Mouse (Mus musculus): ENCODE results near the gene Gm10198. TPM values are rescaled to one million over a fixed set of nuclear protein-coding genes. Genes with fewer than 3 reads are reported as not detected.

Gene Gm10198
- not detected in 2 replicates for polyA plus RNA-seq (2014; fragmentation: Nextera tagmentation; extraction: Ambion mirVana)

GRCm38 (mm10) chr13:111592485-111592884, at the start of gene Gm10198:
Gm10198 (plus strand) TSS chr13:111592785.
- no peaks in the 10 kb centered on the region for H3K36me3 ChIP-seq (ENCODE audit: control insufficient read depth, insufficient read depth, low read length)
- DNase-seq (ENCODE audit: low spot score) (no peak), ATAC-seq (replicated peaks; ENCODE audit: low FRiP score) (no peak)
- H3K4me3 ChIP-seq (ENCODE audit: low read depth, low read length), result no peak within 1 kb of the TSS
- H3K4me1 ChIP-seq (replicated peaks; ENCODE audit: control insufficient read depth, insufficient read depth, low read length), result no peaks in the 10 kb centered on the region
- no peak within 1 kb of the TSS for H3K27ac ChIP-seq (ENCODE audit: low read depth, low read length)
- H3K9me3 ChIP-seq (ENCODE audit: control insufficient read depth, low read length), result no peaks in the 10 kb centered on the region
- no peak within 1 kb of the TSS for H3K9ac ChIP-seq (ENCODE audit: low read length)
- H3K4me2 ChIP-seq (ENCODE audit: low read depth, low read length, severe bottlenecking), result no peak within 1 kb of the TSS
- no peaks in the 10 kb centered on the region for H3K27me3 ChIP-seq (ENCODE audit: control insufficient read depth, insufficient read depth, low read length)

- H3K27ac ChIP-seq (ENCODE audit: low read depth, low read length), result no peak overlapping the region
- no peak overlapping the region for H3K4me2 ChIP-seq (ENCODE audit: low read depth, low read length, severe bottlenecking)
- H3K36me3 ChIP-seq (ENCODE audit: control insufficient read depth, insufficient read depth, low read length), result no peaks in the 10 kb centered on the region
- no peak overlapping the region for H3K9ac ChIP-seq (ENCODE audit: low read length)
- ATAC-seq (replicated peaks; ENCODE audit: low FRiP score), result no peak
- H3K9me3 ChIP-seq (ENCODE audit: control insufficient read depth, low read length), result no peaks in the 10 kb centered on the region
- no peaks in the 10 kb centered on the region for H3K27me3 ChIP-seq (ENCODE audit: control insufficient read depth, insufficient read depth, low read length)
- no peaks in the 10 kb centered on the region for H3K4me1 ChIP-seq (replicated peaks; ENCODE audit: control insufficient read depth, insufficient read depth, low read length)
- 87% methylated on average over 5 of the region's 5 CpGs for WGBS
- no peak for DNase-seq (ENCODE audit: low spot score)
- no peak overlapping the region for H3K4me3 ChIP-seq (ENCODE audit: low read depth, low read length)
These were observed 47.3 kb upstream of the Gm10198 start for GRCm38 (mm10) chr13:111545286-111545685.

- H3K4me1 ChIP-seq (replicated peaks; ENCODE audit: control insufficient read depth, insufficient read depth, low read length), result no peaks in the 10 kb centered on the region
- no peaks in the 10 kb centered on the region for H3K27me3 ChIP-seq (ENCODE audit: control insufficient read depth, insufficient read depth, low read length)
- H3K9me3 ChIP-seq (ENCODE audit: control insufficient read depth, low read length), result no peaks in the 10 kb centered on the region
- H3K4me2 ChIP-seq (ENCODE audit: low read depth, low read length, severe bottlenecking), result no peak overlapping the region
- ATAC-seq (replicated peaks; ENCODE audit: low FRiP score), result no peak
- 82% methylated on average over 7 of the region's 7 CpGs for WGBS
- H3K36me3 ChIP-seq (ENCODE audit: control insufficient read depth, insufficient read depth, low read length), result no peaks in the 10 kb centered on the region
- H3K27ac ChIP-seq (ENCODE audit: low read depth, low read length), result no peak overlapping the region
- no peak for DNase-seq (ENCODE audit: low spot score)
- H3K9ac ChIP-seq (ENCODE audit: low read length), result no peak overlapping the region
- H3K4me3 ChIP-seq (ENCODE audit: low read depth, low read length), result no peak overlapping the region
These were observed 39.8 kb upstream of the Gm10198 start for GRCm38 (mm10) chr13:111552769-111553168.

- WGBS, result 88% methylated on average over 7 of the region's 7 CpGs
- Histone ChIP-seq H3K4me2 (ENCODE audit: low read depth, low read length, severe bottlenecking) (no peak overlapping the region), H3K36me3 (ENCODE audit: control insufficient read depth, insufficient read depth, low read length) (no peaks in the 10 kb centered on the region), H3K4me1 (replicated peaks; ENCODE audit: control insufficient read depth, insufficient read depth, low read length) (no peaks in the 10 kb centered on the region), H3K27ac (ENCODE audit: low read depth, low read length) (no peak overlapping the region), H3K9ac (ENCODE audit: low read length) (no peak overlapping the region), H3K27me3 (ENCODE audit: control insufficient read depth, insufficient read depth, low read length) (no peaks in the 10 kb centered on the region), H3K9me3 (ENCODE audit: control insufficient read depth, low read length) (no peaks in the 10 kb centered on the region), H3K4me3 (ENCODE audit: low read depth, low read length) (no peak overlapping the region)
- no peak for ATAC-seq (replicated peaks; ENCODE audit: low FRiP score)
- no peak for DNase-seq (ENCODE audit: low spot score)
These were observed 39.4 kb upstream of the Gm10198 start for GRCm38 (mm10) chr13:111553182-111553581.

GRCm38 (mm10) chr13:111553941-111554340, 38.6 kb upstream of the Gm10198 start:
- Histone ChIP-seq H3K27me3 (ENCODE audit: control insufficient read depth, insufficient read depth, low read length) (no peaks in the 10 kb centered on the region), H3K36me3 (ENCODE audit: control insufficient read depth, insufficient read depth, low read length) (no peaks in the 10 kb centered on the region), H3K4me2 (ENCODE audit: low read depth, low read length, severe bottlenecking) (no peak overlapping the region), H3K4me1 (replicated peaks; ENCODE audit: control insufficient read depth, insufficient read depth, low read length) (no peaks in the 10 kb centered on the region), H3K9me3 (ENCODE audit: control insufficient read depth, low read length) (no peaks in the 10 kb centered on the region), H3K9ac (ENCODE audit: low read length) (no peak overlapping the region), H3K27ac (ENCODE audit: low read depth, low read length) (no peak overlapping the region), H3K4me3 (ENCODE audit: low read depth, low read length) (no peak overlapping the region)
- 82% methylated on average over 8 of the region's 8 CpGs for WGBS
- DNase-seq (ENCODE audit: low spot score), result no peak
- ATAC-seq (replicated peaks; ENCODE audit: low FRiP score), result no peak

- H3K9me3 ChIP-seq (ENCODE audit: control insufficient read depth, low read length), result no peaks in the 10 kb centered on the region
- ATAC-seq (replicated peaks; ENCODE audit: low FRiP score) (no peak), DNase-seq (ENCODE audit: low spot score) (no peak)
- no peaks in the 10 kb centered on the region for H3K36me3 ChIP-seq (ENCODE audit: control insufficient read depth, insufficient read depth, low read length)
- H3K9ac ChIP-seq (ENCODE audit: low read length), result no peak overlapping the region
- H3K4me2 ChIP-seq (ENCODE audit: low read depth, low read length, severe bottlenecking), result no peak overlapping the region
- no peaks in the 10 kb centered on the region for H3K27me3 ChIP-seq (ENCODE audit: control insufficient read depth, insufficient read depth, low read length)
- WGBS, result 63% methylated on average over 8 of the region's 8 CpGs
- no peak overlapping the region for H3K27ac ChIP-seq (ENCODE audit: low read depth, low read length)
- no peak overlapping the region for H3K4me3 ChIP-seq (ENCODE audit: low read depth, low read length)
- H3K4me1 ChIP-seq (replicated peaks; ENCODE audit: control insufficient read depth, insufficient read depth, low read length), result no peaks in the 10 kb centered on the region
These were observed 37.3 kb upstream of the Gm10198 start for GRCm38 (mm10) chr13:111555333-111555732.

- no peaks in the 10 kb centered on the region for H3K27me3 ChIP-seq (ENCODE audit: control insufficient read depth, insufficient read depth, low read length)
- H3K9ac ChIP-seq (ENCODE audit: low read length), result no peak overlapping the region
- H3K27ac ChIP-seq (ENCODE audit: low read depth, low read length), result no peak overlapping the region
- no peak for ATAC-seq (replicated peaks; ENCODE audit: low FRiP score)
- no peaks in the 10 kb centered on the region for H3K4me1 ChIP-seq (replicated peaks; ENCODE audit: control insufficient read depth, insufficient read depth, low read length)
- H3K36me3 ChIP-seq (ENCODE audit: control insufficient read depth, insufficient read depth, low read length), result no peaks in the 10 kb centered on the region
- no peaks in the 10 kb centered on the region for H3K9me3 ChIP-seq (ENCODE audit: control insufficient read depth, low read length)
- H3K4me2 ChIP-seq (ENCODE audit: low read depth, low read length, severe bottlenecking), result no peak overlapping the region
- WGBS, result 79% methylated on average over 4 of the region's 4 CpGs
- DNase-seq (ENCODE audit: low spot score), result no peak
- no peak overlapping the region for H3K4me3 ChIP-seq (ENCODE audit: low read depth, low read length)
These were observed 36.2 kb upstream of the Gm10198 start for GRCm38 (mm10) chr13:111556375-111556774.

- Histone ChIP-seq H3K4me3 (ENCODE audit: low read depth, low read length) (no peak overlapping the region), H3K36me3 (ENCODE audit: control insufficient read depth, insufficient read depth, low read length) (no peaks in the 10 kb centered on the region), H3K4me2 (ENCODE audit: low read depth, low read length, severe bottlenecking) (no peak overlapping the region), H3K27ac (ENCODE audit: low read depth, low read length) (no peak overlapping the region), H3K4me1 (replicated peaks; ENCODE audit: control insufficient read depth, insufficient read depth, low read length) (no peaks in the 10 kb centered on the region), H3K9me3 (ENCODE audit: control insufficient read depth, low read length) (no peaks in the 10 kb centered on the region), H3K9ac (ENCODE audit: low read length) (no peak overlapping the region), H3K27me3 (ENCODE audit: control insufficient read depth, insufficient read depth, low read length) (no peaks in the 10 kb centered on the region)
- ATAC-seq (replicated peaks; ENCODE audit: low FRiP score) (no peak), DNase-seq (ENCODE audit: low spot score) (no peak)
- 86% methylated on average over 3 of the region's 3 CpGs for WGBS
These were observed 32.4 kb upstream of the Gm10198 start for GRCm38 (mm10) chr13:111560152-111560551.

- Histone ChIP-seq H3K27me3 (ENCODE audit: control insufficient read depth, insufficient read depth, low read length) (no peaks in the 10 kb centered on the region), H3K27ac (ENCODE audit: low read depth, low read length) (no peak overlapping the region), H3K4me1 (replicated peaks; ENCODE audit: control insufficient read depth, insufficient read depth, low read length) (no peaks in the 10 kb centered on the region), H3K9ac (ENCODE audit: low read length) (no peak overlapping the region), H3K9me3 (ENCODE audit: control insufficient read depth, low read length) (no peaks in the 10 kb centered on the region), H3K4me2 (ENCODE audit: low read depth, low read length, severe bottlenecking) (no peak overlapping the region), H3K4me3 (ENCODE audit: low read depth, low read length) (no peak overlapping the region), H3K36me3 (ENCODE audit: control insufficient read depth, insufficient read depth, low read length) (no peaks in the 10 kb centered on the region)
- no peak for DNase-seq (ENCODE audit: low spot score)
- ATAC-seq (replicated peaks; ENCODE audit: low FRiP score), result peak; percentile 44; the same call in 1 of the 2 replicates
- 65% methylated on average over 5 of the region's 5 CpGs for WGBS
These were observed 30.0 kb upstream of the Gm10198 start for GRCm38 (mm10) chr13:111562595-111562994.

Measured in forebrain, embryonic 11.5 days (tissue).